Mouse (Mus musculus): ENCODE data around the gene Vps52.

Vps52 gene

DNA sequence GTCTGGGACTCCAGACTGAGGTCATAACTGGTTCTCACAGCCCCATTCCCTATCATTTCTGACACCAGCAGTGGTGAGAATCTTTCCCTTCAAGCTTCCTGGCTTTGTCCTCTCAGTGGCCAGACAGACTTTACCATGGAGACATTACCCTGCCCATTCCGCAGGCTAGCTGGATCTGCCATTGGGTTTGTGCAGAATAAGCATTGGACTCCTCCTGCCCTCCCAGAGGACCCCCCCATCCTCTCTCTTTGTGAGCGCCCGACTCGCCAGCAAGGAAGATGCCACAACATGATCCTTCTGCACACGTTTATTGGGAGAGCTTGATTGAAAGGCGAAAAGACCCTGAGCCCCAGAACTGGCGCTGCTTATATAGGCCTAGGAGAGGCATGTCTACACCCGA, 57.8 kb downstream of the Vps52 start:
- DNase-seq, result no peak
